Mouse (Mus musculus) bone marrow, adult 2 months (tissue): Measurements from ENCODE around the gene Mknk1.

Experiments used
- CTCF ChIP-seq: fragments of 200-500 bp; IDR thresholded peaks from 2 replicates; pipeline ENCODE4 v1.5.1; 2011; ENCODE audit warnings: low read length, control low read depth; ENCODE audit not compliant: control insufficient read depth, insufficient read depth
- POLR2A ChIP-seq: fragments of 200-500 bp; IDR thresholded peaks from 2 replicates; pipeline ENCODE4 v1.6.1; 2011; ENCODE audit warnings: low read depth, mild to moderate bottlenecking, control low read depth, low read length, borderline replicate concordance; ENCODE audit not compliant: control insufficient read depth

DNA sequence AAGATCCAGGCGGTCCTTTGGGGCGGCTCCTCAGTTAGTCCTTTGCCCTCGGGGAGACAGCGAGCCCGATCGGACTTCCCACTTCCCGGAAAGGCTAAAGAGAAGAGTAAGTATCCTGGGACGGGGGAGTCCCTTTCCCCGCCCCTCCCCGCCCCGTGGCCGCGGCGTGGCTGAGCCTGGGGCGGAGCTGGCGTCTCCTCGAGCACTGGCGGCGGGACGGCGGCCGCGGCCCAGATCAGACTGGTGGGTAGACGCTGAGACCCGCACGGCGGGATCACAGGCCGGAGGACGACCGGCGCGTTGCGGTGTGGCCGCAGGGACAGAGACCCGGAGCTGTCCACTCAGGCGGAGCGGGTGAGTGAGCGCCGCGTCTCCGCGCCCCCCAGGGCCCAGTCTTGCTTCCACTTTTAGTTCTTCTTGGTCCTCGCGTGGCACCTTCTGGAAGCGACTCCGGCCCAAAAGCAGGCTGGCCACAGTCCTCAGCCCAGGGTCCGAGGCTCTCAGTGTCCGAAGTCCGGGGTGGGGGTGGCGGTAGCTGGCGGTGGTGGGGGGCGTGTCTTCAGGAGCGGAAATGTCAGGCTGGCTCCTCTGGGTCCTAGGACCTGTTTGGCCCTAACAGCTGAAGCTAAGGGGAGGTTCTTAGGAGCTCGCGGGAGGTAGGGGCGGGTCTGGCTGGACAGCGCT lies 11.0 kb upstream of the Mknk1 start, which contains the start of gene Mob3c:
- TF ChIP-seq CTCF (no peak), POLR2A (peak; percentile 53; the same call in 1 of the 2 replicates)
